Mouse (Mus musculus): ENCODE data around the gene Errfi1. TPM values are rescaled to one million over a fixed set of nuclear protein-coding genes. Genes with fewer than 3 reads are reported as not detected.

Gene Errfi1
- polyA plus RNA-seq, 1 experiment from 2014 or later: 30.6 TPM

DNA sequence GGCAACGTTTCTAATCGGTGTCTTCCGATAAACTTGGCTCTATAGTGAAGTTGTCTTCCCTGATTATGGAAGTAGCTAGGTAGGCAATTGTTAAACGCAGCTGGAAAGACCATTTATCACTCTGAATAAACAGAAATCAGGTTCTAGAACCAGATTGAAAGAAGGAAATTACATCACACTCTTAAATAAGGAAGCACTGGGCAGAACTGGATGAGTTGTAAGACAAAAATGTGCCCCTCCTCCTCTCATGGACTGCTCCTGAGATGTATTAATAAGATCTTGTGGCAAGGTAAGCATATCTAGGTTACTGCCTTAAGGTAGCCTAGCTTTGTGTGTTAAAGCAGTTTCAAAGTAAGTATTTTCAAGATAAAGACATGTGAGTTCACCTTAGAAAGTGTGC is 6.8 kb downstream of the Errfi1 start:
- H3K4me3 ChIP-seq (ENCODE audit: low read depth, low read length): no peak overlapping the region
- ATAC-seq (ENCODE audit: low FRiP score, low TSS enrichment): peak; percentile 84
- 29% methylated on average over 4 of the region's 4 CpGs for WGBS

DNA sequence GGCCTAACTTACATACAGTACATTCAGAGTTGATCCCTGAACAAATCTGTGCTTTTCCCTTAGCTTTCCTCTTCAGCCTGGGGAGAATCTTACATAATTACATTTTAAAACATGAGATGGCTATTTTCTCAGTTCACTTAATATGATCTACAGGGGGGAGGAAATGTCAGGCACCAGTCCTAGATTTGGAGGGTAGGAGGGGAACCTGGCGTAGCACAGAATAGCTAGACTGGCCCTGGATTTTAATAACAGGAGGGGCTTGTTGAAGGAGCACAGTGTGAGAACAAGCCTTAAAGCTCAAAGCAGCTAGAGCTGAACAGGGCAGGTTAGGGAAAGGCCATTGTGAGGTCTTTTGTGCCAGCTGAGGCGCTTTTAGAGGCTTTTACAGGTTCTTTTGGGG is 7.4 kb downstream of the Errfi1 start:
- TF ChIP-seq EP300 (optimal IDR thresholded peaks at IDR 0.05) (no peak), CTCF (IDR thresholded peaks at IDR 0.05; ENCODE audit: low read depth) (no peak)
- no peak overlapping the region for H3K4me3 ChIP-seq (ENCODE audit: low read depth, low read length)
- H3K36me3 ChIP-seq (ENCODE audit: control insufficient read depth, insufficient read depth, low read length): 0 out of 2 replicates have a peak, but pooled peaks cover 5% of the 10 kb centered on the region
- DNase-seq (ENCODE audit: low spot score): no peak
- H3K27ac ChIP-seq (replicated peaks): peak overlapping the region; percentile 61; the same call in 1 of the 2 replicates
- H3K4me1 ChIP-seq (replicated peaks; ENCODE audit: control insufficient read depth, insufficient read depth): no peaks in the 10 kb centered on the region
- 86% methylated on average over 2 of the region's 2 CpGs for WGBS
- no peak overlapping the region for H3K4me2 ChIP-seq (replicated peaks; ENCODE audit: low read depth)
- no peak for ATAC-seq (ENCODE audit: low FRiP score, low TSS enrichment)
- no peak overlapping the region for H3K9ac ChIP-seq (ENCODE audit: low read length)
- H3K27me3 ChIP-seq (ENCODE audit: control insufficient read depth, insufficient read depth, low read length): no peaks in the 10 kb centered on the region
- no peaks in the 10 kb centered on the region for H3K9me3 ChIP-seq (ENCODE audit: control insufficient read depth, low read length)

More for the DNA sequence above, 6.8 kb downstream of the Errfi1 start:
- Histone ChIP-seq H3K36me3 (ENCODE audit: control insufficient read depth, insufficient read depth, low read length) (no peaks in the 10 kb centered on the region), H3K4me1 (replicated peaks; ENCODE audit: control insufficient read depth, insufficient read depth) (no peaks in the 10 kb centered on the region), H3K27ac (replicated peaks) (no peak overlapping the region), H3K9me3 (ENCODE audit: control insufficient read depth, low read length) (no peaks in the 10 kb centered on the region), H3K27me3 (ENCODE audit: control insufficient read depth, insufficient read depth, low read length) (no peaks in the 10 kb centered on the region), H3K4me2 (replicated peaks; ENCODE audit: low read depth) (no peak overlapping the region), H3K9ac (ENCODE audit: low read length) (no peak overlapping the region)
- DNase-seq (ENCODE audit: low spot score): no peak
- TF ChIP-seq CTCF (IDR thresholded peaks at IDR 0.05; ENCODE audit: low read depth): no peak
- TF ChIP-seq EP300 (optimal IDR thresholded peaks at IDR 0.05): peak; percentile 41

DNA sequence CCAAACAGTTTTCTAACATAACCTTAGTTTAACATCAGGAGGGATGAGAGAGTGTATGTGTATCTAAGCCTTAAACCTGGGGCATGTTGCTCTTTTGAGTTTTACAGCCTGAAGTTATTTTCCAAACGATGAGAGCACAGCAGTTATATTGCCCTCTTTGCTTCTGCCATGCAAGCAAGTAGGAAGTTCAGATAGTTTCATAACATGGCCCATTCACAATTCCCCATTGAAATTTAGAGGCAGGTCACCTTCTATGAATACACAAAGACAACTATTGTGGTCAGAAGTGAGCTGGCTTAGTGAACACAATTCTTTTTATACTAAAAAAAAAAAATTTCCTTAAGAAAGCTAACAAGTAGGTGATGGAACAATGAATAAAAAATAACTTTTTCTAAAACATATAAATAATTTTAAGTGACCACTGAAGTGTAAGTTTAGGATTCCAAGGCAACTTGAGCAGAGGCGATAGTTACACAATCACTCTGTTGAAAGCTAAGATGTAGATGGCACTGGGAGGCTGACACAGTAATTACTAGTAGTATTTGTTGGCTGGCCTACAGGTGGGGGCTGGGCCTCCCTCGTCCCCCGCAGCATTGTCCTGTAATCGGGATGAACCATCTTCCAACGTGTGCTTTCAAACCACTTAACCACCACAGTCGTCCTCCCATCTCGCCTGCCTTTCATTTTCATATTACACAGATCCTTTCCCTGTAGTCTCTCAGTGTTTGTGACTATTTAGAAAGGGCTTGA is 9.1 kb downstream of the Errfi1 start:
- Histone ChIP-seq H3K9ac (ENCODE audit: low read length) (no peak overlapping the region), H3K27me3 (ENCODE audit: control insufficient read depth, insufficient read depth, low read length) (no peaks in the 10 kb centered on the region), H3K4me2 (replicated peaks; ENCODE audit: low read depth) (no peak overlapping the region), H3K27ac (replicated peaks) (peak overlapping the region; percentile 56; the same call in 1 of the 2 replicates), H3K4me1 (replicated peaks; ENCODE audit: control insufficient read depth, insufficient read depth) (no peaks in the 10 kb centered on the region), H3K9me3 (ENCODE audit: control insufficient read depth, low read length) (no peaks in the 10 kb centered on the region), H3K4me3 (ENCODE audit: low read depth, low read length) (no peak overlapping the region), H3K36me3 (ENCODE audit: control insufficient read depth, insufficient read depth, low read length) (peaks cover 14% of the 10 kb centered on the region)
- no peak for DNase-seq (ENCODE audit: low spot score)
- TF ChIP-seq EP300 (optimal IDR thresholded peaks at IDR 0.05) (no peak), CTCF (IDR thresholded peaks at IDR 0.05; ENCODE audit: low read depth) (no peak)
- no peak for ATAC-seq (ENCODE audit: low FRiP score, low TSS enrichment)
- 48% methylated on average over 8 of the region's 8 CpGs for WGBS

DNA sequence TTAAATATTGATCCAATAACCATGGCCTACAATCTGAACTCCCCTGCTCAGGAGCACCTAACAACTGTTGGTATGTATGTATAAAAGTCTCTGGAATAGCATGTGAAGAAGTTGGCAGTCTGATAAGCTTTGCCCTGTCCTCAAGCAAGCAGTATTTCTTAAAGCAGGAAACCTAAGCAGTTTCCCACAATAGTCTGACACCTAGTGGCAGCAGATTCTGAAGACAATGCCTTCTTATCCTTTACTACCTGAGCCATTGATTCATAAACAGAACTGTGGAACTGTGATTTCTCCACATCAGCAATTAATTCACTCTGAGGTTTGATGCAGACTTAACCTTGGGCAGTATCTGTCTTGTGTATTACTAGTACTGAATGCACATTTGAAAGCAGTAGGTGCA is 11.7 kb downstream of the Errfi1 start:
- no peak overlapping the region for H3K4me2 ChIP-seq (replicated peaks; ENCODE audit: low read depth)
- H3K36me3 ChIP-seq (ENCODE audit: control insufficient read depth, insufficient read depth, low read length): peaks cover 16% of the 10 kb centered on the region
- no peak for ATAC-seq (ENCODE audit: low FRiP score, low TSS enrichment)
- H3K9ac ChIP-seq (ENCODE audit: low read length): no peak overlapping the region
- TF ChIP-seq EP300 (optimal IDR thresholded peaks at IDR 0.05) (no peak), CTCF (IDR thresholded peaks at IDR 0.05; ENCODE audit: low read depth) (peak; percentile 76)
- no peak overlapping the region for H3K27ac ChIP-seq (replicated peaks)
- H3K4me1 ChIP-seq (replicated peaks; ENCODE audit: control insufficient read depth, insufficient read depth): peaks cover 3% of the 10 kb centered on the region; the same call in 1 of the 2 replicates
- no peaks in the 10 kb centered on the region for H3K27me3 ChIP-seq (ENCODE audit: control insufficient read depth, insufficient read depth, low read length)
- H3K4me3 ChIP-seq (ENCODE audit: low read depth, low read length): no peak overlapping the region
- DNase-seq (ENCODE audit: low spot score): no peak
- H3K9me3 ChIP-seq (ENCODE audit: control insufficient read depth, low read length): no peaks in the 10 kb centered on the region

DNA sequence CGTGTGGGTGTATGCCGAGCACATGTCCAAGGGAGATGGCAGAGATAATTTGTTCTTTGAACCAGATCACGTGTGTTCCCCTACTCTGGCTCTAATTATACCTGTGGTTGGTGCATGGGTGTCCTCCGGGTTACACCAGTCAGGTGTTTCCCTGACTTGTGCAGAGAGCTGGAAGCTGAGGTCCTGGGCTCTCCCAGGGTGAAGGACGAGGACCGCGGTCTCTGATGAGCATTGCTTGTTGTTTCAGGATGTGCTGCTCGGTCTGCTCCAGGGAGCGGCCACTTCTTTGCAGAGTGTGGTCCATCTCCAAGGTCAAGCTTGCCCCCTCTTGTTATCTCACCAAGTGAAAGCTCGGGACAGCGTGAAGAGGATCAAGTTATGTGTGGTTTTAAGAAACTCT is 12.3 kb downstream of the Errfi1 start:
- Histone ChIP-seq H3K27ac (replicated peaks) (no peak overlapping the region), H3K9ac (ENCODE audit: low read length) (no peak overlapping the region), H3K27me3 (ENCODE audit: control insufficient read depth, insufficient read depth, low read length) (no peaks in the 10 kb centered on the region), H3K4me2 (replicated peaks; ENCODE audit: low read depth) (no peak overlapping the region), H3K4me1 (replicated peaks; ENCODE audit: control insufficient read depth, insufficient read depth) (peaks cover 3% of the 10 kb centered on the region; the same call in 1 of the 2 replicates), H3K9me3 (ENCODE audit: control insufficient read depth, low read length) (no peaks in the 10 kb centered on the region), H3K36me3 (ENCODE audit: control insufficient read depth, insufficient read depth, low read length) (peaks cover 16% of the 10 kb centered on the region), H3K4me3 (ENCODE audit: low read depth, low read length) (no peak overlapping the region)
- TF ChIP-seq CTCF (IDR thresholded peaks at IDR 0.05; ENCODE audit: low read depth) (no peak), EP300 (optimal IDR thresholded peaks at IDR 0.05) (no peak)
- WGBS: 90% methylated on average over 11 of the region's 11 CpGs
- ATAC-seq (ENCODE audit: low FRiP score, low TSS enrichment): no peak
- no peak for DNase-seq (ENCODE audit: low spot score)

DNA sequence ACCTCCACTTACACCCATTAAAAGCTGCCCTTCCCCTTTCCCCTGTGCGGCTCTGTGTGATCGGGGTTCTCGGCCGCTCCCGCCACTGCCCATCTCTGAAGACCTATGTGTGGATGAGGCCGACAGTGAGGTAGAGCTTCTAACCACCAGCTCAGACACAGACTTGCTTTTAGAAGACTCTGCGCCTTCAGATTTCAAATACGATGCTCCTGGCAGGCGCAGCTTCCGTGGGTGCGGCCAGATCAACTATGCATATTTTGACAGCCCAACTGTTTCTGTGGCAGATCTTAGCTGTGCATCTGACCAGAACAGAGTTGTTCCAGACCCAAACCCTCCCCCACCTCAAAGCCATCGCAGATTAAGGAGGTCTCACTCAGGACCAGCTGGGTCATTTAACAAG is 12.8 kb downstream of the Errfi1 start:
- DNase-seq (ENCODE audit: low spot score) (no peak), ATAC-seq (ENCODE audit: low FRiP score, low TSS enrichment) (no peak)
- no peaks in the 10 kb centered on the region for H3K27me3 ChIP-seq (ENCODE audit: control insufficient read depth, insufficient read depth, low read length)
- no peak overlapping the region for H3K9ac ChIP-seq (ENCODE audit: low read length)
- H3K27ac ChIP-seq (replicated peaks): no peak overlapping the region
- H3K36me3 ChIP-seq (ENCODE audit: control insufficient read depth, insufficient read depth, low read length): peaks cover 16% of the 10 kb centered on the region
- TF ChIP-seq EP300 (optimal IDR thresholded peaks at IDR 0.05): no peak
- TF ChIP-seq CTCF (IDR thresholded peaks at IDR 0.05; ENCODE audit: low read depth): no peak
- no peak overlapping the region for H3K4me2 ChIP-seq (replicated peaks; ENCODE audit: low read depth)
- H3K4me1 ChIP-seq (replicated peaks; ENCODE audit: control insufficient read depth, insufficient read depth): peaks cover 3% of the 10 kb centered on the region; the same call in 1 of the 2 replicates
- H3K9me3 ChIP-seq (ENCODE audit: control insufficient read depth, low read length): no peaks in the 10 kb centered on the region
- 94% methylated on average over 12 of the region's 12 CpGs for WGBS
- H3K4me3 ChIP-seq (ENCODE audit: low read depth, low read length): no peak overlapping the region

All from stomach, postnatal 0 days (tissue).